Mouse (Mus musculus) ES-E14 (cell line): ENCODE measurements around the gene Gm21761. TPM values are rescaled to one million over a fixed set of nuclear protein-coding genes. Genes with fewer than 3 reads are reported as not detected.
"Not testable (repeated sequence)": the region's sequence is repeated elsewhere in the genome, so short reads cannot be mapped to it uniquely, and the experiment has no call there.

Experiments used
- DNase-seq: peaks from one replicate; pipeline ENCODE4 v3.0.0-alpha.2; 2013; ENCODE audit warnings: low read depth, low spot score
- H3K27ac ChIP-seq: 2 replicates; pipeline ENCODE4 v1.5.1; 2012; ENCODE audit warnings: low read depth, mild to moderate bottlenecking, low read length, moderate library complexity, mixed read lengths; ENCODE audit not compliant: poor library complexity, insufficient read depth, severe bottlenecking
- H3K36me3 ChIP-seq: 2 replicates; pipeline ENCODE4 v1.6.1; 2012; ENCODE audit warnings: mild to moderate bottlenecking, low read length, moderate library complexity, mixed read lengths; ENCODE audit not compliant: control insufficient read depth, poor library complexity, insufficient read depth, severe bottlenecking
- H3K4me1 ChIP-seq, 2 experiments: fragments of 150-350 bp in 1 of 2; sonication (generic) in 1 of 2; 2 replicates each; pipeline ENCODE4 v1.6.1; 2012; ENCODE audit warnings: low read length in 2 of 2, mild to moderate bottlenecking in 1 of 2, mixed read lengths in 1 of 2; ENCODE audit not compliant: control insufficient read depth in 2 of 2, insufficient read depth in 2 of 2, poor library complexity in 1 of 2
- H3K4me3 ChIP-seq, 2 experiments: fragments of 150-350 bp in 1 of 2; sonication (generic) in 1 of 2; 2 replicates each; pipeline ENCODE4 v1.5.1; 2012; ENCODE audit warnings: low read length in 2 of 2, low read depth in 1 of 2, mild to moderate bottlenecking in 1 of 2, mixed read lengths in 1 of 2; ENCODE audit not compliant: insufficient read depth in 1 of 2, poor library complexity in 1 of 2, severe bottlenecking in 1 of 2
- H3K9ac ChIP-seq: 2 replicates; pipeline ENCODE4 v1.6.1; 2012; ENCODE audit warnings: low read depth, mild to moderate bottlenecking, low read length, mixed read lengths; ENCODE audit not compliant: poor library complexity, insufficient read depth, severe bottlenecking
- H3K9me3 ChIP-seq: fragments of 150-350 bp; sonication (generic); 2 replicates; pipeline ENCODE4 v1.6.1; 2012; ENCODE audit warnings: low read depth, mild to moderate bottlenecking, low read length; ENCODE audit not compliant: control insufficient read depth, insufficient read depth
- in situ Hi-C, 2 experiments: fragments of 600-800 bp; cut with MboI; formaldehyde crosslinking; loops; one replicate each; pipeline ENCODE4 v1.15.1; 2025; ENCODE audit warnings: low sequenced_read_pairs in 2 of 2, inconsistent platforms in 1 of 2; ENCODE audit not compliant: unreplicated experiment in 2 of 2
- total RNA-seq: library from RNA; depleted of rRNA; stranded (reverse); fragments of 300-350 nt; gene quantifications from 2 replicates; pipeline ENCODE4 v1.2.3, GENCODE M21; 2012; rRNA removed

The Gm21761 gene
- 158 and 220 TPM in 2 replicates for total RNA-seq

DNA sequence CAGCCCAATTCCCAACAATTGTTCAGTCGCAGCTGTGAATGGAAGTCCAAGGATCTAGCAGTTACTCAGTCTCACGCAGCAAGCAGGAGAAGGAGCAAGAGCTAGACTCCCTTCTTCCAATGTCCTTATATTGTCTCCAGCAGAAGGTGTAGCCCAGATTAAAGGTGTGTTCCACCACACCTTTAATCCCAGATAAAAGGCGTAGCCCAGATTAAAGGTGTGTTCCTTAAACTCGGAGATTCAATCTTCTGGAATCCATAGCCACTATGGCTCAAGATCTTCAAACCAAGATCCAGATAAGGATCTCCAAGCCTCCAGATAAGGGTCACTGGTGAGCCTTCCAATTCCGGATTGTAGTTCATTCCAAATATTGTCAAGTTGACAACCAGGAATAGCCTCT lies at the start of gene Gm21761:
Gm21761 (minus strand) TSS at position 101 of the 400 bp plus-strand sequence.
- H3K9ac ChIP-seq, H3K27ac ChIP-seq, DNase-seq, H3K9me3 ChIP-seq, H3K36me3 ChIP-seq, in situ Hi-C loops, H3K4me3 ChIP-seq, H3K4me1 ChIP-seq: not testable (repeated sequence)

DNA sequence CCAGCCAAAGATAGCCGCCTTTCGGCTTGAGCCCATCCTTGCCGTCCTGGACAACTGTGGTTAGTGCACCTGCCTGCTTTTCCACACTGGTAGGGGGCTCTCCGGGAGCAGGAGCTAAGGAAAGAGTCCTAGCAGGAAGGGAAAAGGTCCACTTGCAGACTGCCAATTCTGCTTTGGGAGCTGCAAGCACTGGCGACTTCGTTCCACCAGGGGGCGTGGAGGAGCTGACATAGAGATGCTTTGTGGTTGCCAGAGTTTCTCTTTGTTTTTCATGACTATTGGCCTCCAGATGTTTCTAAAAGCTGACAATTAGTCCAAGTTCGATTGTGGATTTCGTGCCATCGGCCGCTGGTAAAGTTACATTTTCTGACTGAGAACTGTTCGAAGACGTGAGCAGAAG lies 40.1 kb upstream of the Gm21761 start:
- H3K4me1 ChIP-seq, H3K9me3 ChIP-seq, H3K4me3 ChIP-seq, DNase-seq, H3K27ac ChIP-seq, H3K36me3 ChIP-seq, in situ Hi-C loops, H3K9ac ChIP-seq: not testable (repeated sequence)

DNA sequence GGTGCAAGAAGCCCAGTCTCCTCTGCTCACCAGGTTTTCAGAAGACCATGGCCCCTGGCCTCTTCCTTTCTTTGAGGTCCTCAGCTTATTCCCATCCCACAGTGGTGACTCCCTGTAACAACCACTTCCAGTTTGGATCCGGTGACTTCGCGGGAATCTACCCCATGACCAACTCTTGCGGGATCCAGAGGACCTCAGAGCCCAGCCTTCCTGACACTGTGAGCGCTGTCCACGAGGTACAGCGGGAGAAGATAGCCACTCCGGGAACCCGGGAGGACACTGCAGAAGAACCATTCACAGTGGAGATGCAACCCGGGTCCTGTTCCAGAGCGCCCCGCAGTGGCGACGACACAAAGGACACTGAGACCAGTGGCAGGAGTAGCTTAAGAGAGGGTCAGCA lies 39.1 kb upstream of the Gm21761 start:
- H3K4me3 ChIP-seq, H3K4me1 ChIP-seq, H3K9me3 ChIP-seq, H3K36me3 ChIP-seq, H3K27ac ChIP-seq, in situ Hi-C loops, DNase-seq, H3K9ac ChIP-seq: not testable (repeated sequence)

DNA sequence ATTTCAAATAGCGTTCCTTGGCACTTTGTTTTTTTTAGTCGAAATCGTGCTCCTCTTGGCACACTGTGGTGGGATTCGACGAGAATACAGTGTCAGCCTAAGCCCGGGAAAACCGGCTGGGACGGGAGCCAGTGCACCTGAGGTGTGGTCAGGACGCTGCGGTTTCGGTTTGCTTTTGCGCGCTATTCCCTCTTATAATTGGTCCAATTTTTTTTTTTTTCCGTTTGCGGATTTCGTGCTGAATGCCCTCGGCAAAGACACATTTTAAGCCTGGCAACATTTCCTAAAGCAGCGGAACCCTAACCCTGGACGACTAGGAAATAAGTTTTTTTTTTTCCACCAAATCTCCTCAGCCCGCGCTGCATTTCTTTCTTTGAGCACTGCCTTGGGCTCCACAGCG lies 36.9 kb upstream of the Gm21761 start:
- H3K4me1 ChIP-seq, in situ Hi-C loops, H3K9me3 ChIP-seq, H3K9ac ChIP-seq, H3K36me3 ChIP-seq, H3K4me3 ChIP-seq, H3K27ac ChIP-seq, DNase-seq: not testable (repeated sequence)

DNA sequence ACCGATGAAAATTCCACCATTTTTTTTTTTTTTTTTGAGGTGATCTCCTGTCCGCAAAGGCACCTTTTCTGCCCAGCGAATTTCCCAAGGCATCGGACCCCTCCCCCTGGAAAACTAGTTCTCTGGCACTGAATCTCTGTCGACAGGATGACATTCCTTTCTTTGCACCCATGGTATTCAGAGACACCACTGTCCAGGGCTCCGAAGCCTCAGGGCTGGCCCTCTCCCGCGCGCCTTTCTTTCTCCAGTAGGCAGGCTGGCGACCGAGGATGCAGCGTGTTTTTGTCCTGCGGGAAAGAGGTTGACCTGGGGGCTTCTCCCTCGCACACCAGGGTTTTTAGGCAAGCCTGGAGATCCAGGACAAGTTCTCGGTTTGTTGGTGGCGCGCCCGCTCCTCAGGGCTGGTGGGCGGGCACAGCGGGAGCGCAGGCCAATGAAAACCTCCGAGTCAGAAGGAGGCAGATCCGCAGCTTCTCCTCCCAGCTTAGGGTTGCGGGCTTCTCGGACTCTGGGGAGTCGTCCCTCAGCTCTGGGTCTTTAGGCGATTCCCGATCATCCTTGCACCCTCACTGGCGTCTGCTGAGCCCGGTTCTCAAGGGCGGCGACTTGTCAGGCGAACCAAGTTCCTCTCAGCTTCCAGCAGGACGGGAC lies 36.4 kb upstream of the Gm21761 start:
- H3K9me3 ChIP-seq, H3K9ac ChIP-seq, H3K36me3 ChIP-seq, H3K27ac ChIP-seq, H3K4me3 ChIP-seq, in situ Hi-C loops, DNase-seq, H3K4me1 ChIP-seq: not testable (repeated sequence)

- H3K9ac ChIP-seq, in situ Hi-C loops, H3K4me3 ChIP-seq, H3K36me3 ChIP-seq, H3K9me3 ChIP-seq, H3K27ac ChIP-seq, H3K4me1 ChIP-seq, DNase-seq: not testable (repeated sequence)
Measured at GRCm38 (mm10) chr13:119962856-119963255, 33.8 kb upstream of the Gm21761 start.

GRCm38 (mm10) chr13:119955567-119955966 lies 26.5 kb upstream of the Gm21761 start:
- DNase-seq, in situ Hi-C loops, H3K4me3 ChIP-seq, H3K36me3 ChIP-seq, H3K9ac ChIP-seq, H3K27ac ChIP-seq, H3K4me1 ChIP-seq, H3K9me3 ChIP-seq: not testable (repeated sequence)

DNA sequence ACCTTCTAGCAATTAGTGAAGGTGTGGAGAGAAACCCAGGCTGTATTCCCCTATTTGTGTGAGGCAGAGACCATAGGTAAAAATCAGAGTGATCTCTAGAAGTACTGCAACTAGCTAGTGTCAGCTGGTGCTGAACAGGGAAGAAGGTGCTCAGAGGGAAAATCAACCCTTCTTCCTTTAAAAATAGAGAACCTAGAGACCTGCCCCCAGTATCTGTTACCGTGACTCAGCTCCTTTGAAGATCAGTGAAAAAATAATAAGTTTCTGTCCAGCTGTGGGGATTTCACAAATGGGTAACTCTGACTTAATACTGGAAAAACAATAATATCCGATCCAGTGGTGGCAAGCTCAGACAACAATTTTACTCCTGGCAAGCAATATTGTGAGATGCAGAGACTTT lies 26.0 kb upstream of the Gm21761 start:
- H3K36me3 ChIP-seq, in situ Hi-C loops, H3K9me3 ChIP-seq, H3K27ac ChIP-seq, H3K4me1 ChIP-seq, H3K9ac ChIP-seq, DNase-seq, H3K4me3 ChIP-seq: not testable (repeated sequence)
